Mouse (Mus musculus): Measurements from ENCODE around the gene Ensa. TPM values are rescaled to one million over a fixed set of nuclear protein-coding genes. Genes with fewer than 3 reads are reported as not detected.
A peak's percentile ranks its signal among the peaks of the same experiment; 100 is the strongest.

Gene Ensa
- polyA plus RNA-seq, 1 experiment, result 10.1 TPM

GRCm38 (mm10) chr3:95674812-95675211, 50.0 kb downstream of the Ensa start:
- WGBS, result 3% methylated on average over 6 of the region's 6 CpGs
- peak overlapping the region; percentile 100 for H3K27ac ChIP-seq (ENCODE audit: insufficient read depth, low read depth, low read length)
- H3K36me3 ChIP-seq (ENCODE audit: control insufficient read depth, insufficient read depth, low read length), result no peaks in the 10 kb centered on the region
- no peaks in the 10 kb centered on the region for H3K27me3 ChIP-seq (ENCODE audit: control insufficient read depth, insufficient read depth, low read length)
- H3K4me1 ChIP-seq (ENCODE audit: control insufficient read depth, insufficient read depth, insufficient read length, low read length), result peaks cover 52% of the 10 kb centered on the region
- TF ChIP-seq CTCF (IDR thresholded peaks at IDR 0.05; ENCODE audit: extremely low read depth, insufficient read length, insufficient replicate concordance, low read depth, low read length) (no peak), POLR2A (IDR thresholded peaks at IDR 0.05; ENCODE audit: low read depth, low read length) (no peak; the same call in 1 of the 2 replicates)
- H3K4me3 ChIP-seq (ENCODE audit: low read depth, low read length), result peak overlapping the region; percentile 19

- Histone ChIP-seq H3K4me3 (ENCODE audit: low read depth, low read length) (peak overlapping the region; percentile 19; the same call in 1 of the 2 replicates), H3K4me1 (ENCODE audit: control insufficient read depth, insufficient read depth, insufficient read length, low read length) (peaks cover 58% of the 10 kb centered on the region)
- TF ChIP-seq CTCF (IDR thresholded peaks at IDR 0.05; ENCODE audit: extremely low read depth, insufficient read length, insufficient replicate concordance, low read depth, low read length) (peak; percentile 88; the same call in 1 of the 2 replicates), POLR2A (IDR thresholded peaks at IDR 0.05; ENCODE audit: low read depth, low read length) (peak; percentile 41; the same call in 1 of the 2 replicates)
These were observed 50.7 kb downstream of the Ensa start for GRCm38 (mm10) chr3:95675301-95676092.

GRCm38 (mm10) chr3:95676745-95677419, 52.1 kb downstream of the Ensa start:
- no peaks in the 10 kb centered on the region for H3K27me3 ChIP-seq (ENCODE audit: control insufficient read depth, insufficient read depth, low read length)
- peaks cover 51% of the 10 kb centered on the region for H3K4me1 ChIP-seq (ENCODE audit: control insufficient read depth, insufficient read depth, insufficient read length, low read length)
- H3K36me3 ChIP-seq (ENCODE audit: control insufficient read depth, insufficient read depth, low read length), result no peaks in the 10 kb centered on the region
- peak overlapping the region; percentile 100 for H3K27ac ChIP-seq (ENCODE audit: insufficient read depth, low read depth, low read length)
- no peak overlapping the region for H3K4me3 ChIP-seq (ENCODE audit: low read depth, low read length)
- 67% methylated on average over 15 of the region's 15 CpGs for WGBS
- TF ChIP-seq POLR2A (IDR thresholded peaks at IDR 0.05; ENCODE audit: low read depth, low read length) (no peak), CTCF (IDR thresholded peaks at IDR 0.05; ENCODE audit: extremely low read depth, insufficient read length, insufficient replicate concordance, low read depth, low read length) (peak; percentile 97; the same call in 1 of the 2 replicates)

More at GRCm38 (mm10) chr3:95675301-95676092, 50.7 kb downstream of the Ensa start:
- H3K27ac ChIP-seq (ENCODE audit: insufficient read depth, low read depth, low read length), result peak overlapping the region; percentile 100
- H3K27me3 ChIP-seq (ENCODE audit: control insufficient read depth, insufficient read depth, low read length), result no peaks in the 10 kb centered on the region
- no peaks in the 10 kb centered on the region for H3K36me3 ChIP-seq (ENCODE audit: control insufficient read depth, insufficient read depth, low read length)
- WGBS, result 11% methylated on average over 8 of the region's 8 CpGs

GRCm38 (mm10) chr3:95677420-95678090, 52.8 kb downstream of the Ensa start:
- Histone ChIP-seq H3K27ac (ENCODE audit: insufficient read depth, low read depth, low read length) (no peak overlapping the region), H3K4me3 (ENCODE audit: low read depth, low read length) (no peak overlapping the region), H3K27me3 (ENCODE audit: control insufficient read depth, insufficient read depth, low read length) (no peaks in the 10 kb centered on the region), H3K36me3 (ENCODE audit: control insufficient read depth, insufficient read depth, low read length) (no peaks in the 10 kb centered on the region), H3K4me1 (ENCODE audit: control insufficient read depth, insufficient read depth, insufficient read length, low read length) (peaks cover 44% of the 10 kb centered on the region)
- no peak for TF ChIP-seq CTCF (IDR thresholded peaks at IDR 0.05; ENCODE audit: extremely low read depth, insufficient read length, insufficient replicate concordance, low read depth, low read length)
- TF ChIP-seq POLR2A (IDR thresholded peaks at IDR 0.05; ENCODE audit: low read depth, low read length), result no peak
- 82% methylated on average over 19 of the region's 19 CpGs for WGBS

- Histone ChIP-seq H3K4me1 (ENCODE audit: control insufficient read depth, insufficient read depth, insufficient read length, low read length) (peaks cover 30% of the 10 kb centered on the region), H3K27me3 (ENCODE audit: control insufficient read depth, insufficient read depth, low read length) (no peaks in the 10 kb centered on the region), H3K4me3 (ENCODE audit: low read depth, low read length) (no peak overlapping the region), H3K36me3 (ENCODE audit: control insufficient read depth, insufficient read depth, low read length) (no peaks in the 10 kb centered on the region), H3K27ac (ENCODE audit: insufficient read depth, low read depth, low read length) (no peak overlapping the region)
- TF ChIP-seq POLR2A (IDR thresholded peaks at IDR 0.05; ENCODE audit: low read depth, low read length) (no peak), CTCF (IDR thresholded peaks at IDR 0.05; ENCODE audit: extremely low read depth, insufficient read length, insufficient replicate concordance, low read depth, low read length) (no peak)
- WGBS, result 92% methylated on average over 8 of the region's 8 CpGs
These were observed 54.8 kb downstream of the Ensa start for GRCm38 (mm10) chr3:95679551-95679950.

- 87% methylated on average over 6 of the region's 6 CpGs for WGBS
- Histone ChIP-seq H3K36me3 (ENCODE audit: control insufficient read depth, insufficient read depth, low read length) (no peaks in the 10 kb centered on the region), H3K27me3 (ENCODE audit: control insufficient read depth, insufficient read depth, low read length) (no peaks in the 10 kb centered on the region), H3K4me3 (ENCODE audit: low read depth, low read length) (no peak overlapping the region), H3K4me1 (ENCODE audit: control insufficient read depth, insufficient read depth, insufficient read length, low read length) (peaks cover 24% of the 10 kb centered on the region), H3K27ac (ENCODE audit: insufficient read depth, low read depth, low read length) (no peak overlapping the region)
- no peak for TF ChIP-seq POLR2A (IDR thresholded peaks at IDR 0.05; ENCODE audit: low read depth, low read length)
- TF ChIP-seq CTCF (IDR thresholded peaks at IDR 0.05; ENCODE audit: extremely low read depth, insufficient read length, insufficient replicate concordance, low read depth, low read length), result no peak
These were observed 55.9 kb downstream of the Ensa start for GRCm38 (mm10) chr3:95680673-95681072.
